Mouse (Mus musculus): ENCODE results near the gene Cfap298.
A peak's percentile ranks its signal among the peaks of the same experiment; 100 is the strongest.

Gene Cfap298

DNA sequence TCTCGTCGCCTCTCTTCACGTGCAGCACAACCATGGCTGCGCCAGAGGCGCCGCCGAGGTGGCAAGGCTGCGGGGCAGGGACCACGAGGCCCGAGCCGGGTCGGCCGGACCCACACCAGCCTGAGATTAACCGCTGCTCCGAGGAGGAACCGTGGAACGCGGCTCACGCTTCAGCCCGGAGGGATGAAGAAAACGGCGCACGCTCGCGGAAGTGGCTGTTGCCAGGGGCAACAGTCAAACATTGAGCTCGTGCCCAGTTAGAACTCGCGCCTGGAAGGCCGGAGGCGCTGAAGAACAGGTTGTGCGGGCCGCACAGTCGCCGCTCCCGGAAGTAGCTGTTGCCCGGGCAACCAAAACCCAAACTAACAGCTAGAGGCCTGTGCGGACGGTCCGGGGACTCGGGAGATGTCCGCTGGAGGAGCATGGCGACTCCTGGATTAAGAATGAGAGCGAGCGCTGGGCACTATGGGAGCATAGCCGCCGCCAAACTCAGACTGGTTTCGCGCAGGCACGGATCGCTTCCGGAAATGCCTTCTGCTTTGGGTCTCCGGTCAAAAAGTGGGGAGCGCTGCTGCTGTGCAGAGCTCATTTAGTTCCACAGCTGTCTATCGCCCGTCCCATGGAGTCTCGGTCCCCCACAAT, at the start of gene Cfap298:
Gene Cfap298 (minus strand): TSS at position 428 of the 642 bp plus-strand sequence.
- peak; percentile 99 for DNase-seq

DNA sequence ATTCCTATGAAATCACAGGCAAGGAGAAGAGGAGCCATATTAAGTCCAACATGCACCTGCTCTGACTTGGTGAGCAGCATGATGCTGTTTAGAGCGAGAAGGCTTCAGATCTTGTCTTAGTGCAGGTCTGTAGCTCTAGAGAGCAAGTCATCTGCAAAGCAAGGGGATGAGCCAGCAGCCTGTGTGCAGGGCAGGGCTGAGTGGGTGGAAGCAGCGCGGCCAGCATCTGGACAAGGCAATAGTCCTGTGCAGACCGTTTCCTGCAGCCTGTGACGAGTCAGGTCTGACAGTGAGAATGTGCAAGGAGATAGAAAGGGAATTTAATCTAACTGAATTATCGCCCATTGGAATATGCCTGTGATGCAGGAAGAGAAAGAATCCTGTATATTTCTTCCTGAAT, 36.1 kb upstream of the Cfap298 start:
- DNase-seq, result no peak

DNA sequence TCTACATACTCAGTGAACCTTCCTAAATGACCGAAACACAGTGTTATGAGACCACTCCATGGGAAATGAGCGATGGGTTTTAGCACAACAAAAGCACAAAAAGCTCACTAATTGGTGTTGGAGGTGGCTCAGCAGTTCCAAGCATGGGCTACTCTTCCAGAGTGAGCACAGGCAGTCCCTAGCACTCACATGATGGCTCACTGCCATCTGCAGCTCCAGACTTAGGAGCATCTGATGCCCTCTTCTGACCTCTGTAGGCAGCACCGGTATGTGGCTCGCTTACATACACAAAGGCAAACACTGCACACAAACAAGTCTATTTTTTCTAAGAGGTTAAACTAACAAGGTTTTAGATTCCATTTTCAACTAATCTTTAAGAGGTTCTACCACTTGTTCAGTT, 31.3 kb upstream of the Cfap298 start:
- DNase-seq, result no peak

DNA sequence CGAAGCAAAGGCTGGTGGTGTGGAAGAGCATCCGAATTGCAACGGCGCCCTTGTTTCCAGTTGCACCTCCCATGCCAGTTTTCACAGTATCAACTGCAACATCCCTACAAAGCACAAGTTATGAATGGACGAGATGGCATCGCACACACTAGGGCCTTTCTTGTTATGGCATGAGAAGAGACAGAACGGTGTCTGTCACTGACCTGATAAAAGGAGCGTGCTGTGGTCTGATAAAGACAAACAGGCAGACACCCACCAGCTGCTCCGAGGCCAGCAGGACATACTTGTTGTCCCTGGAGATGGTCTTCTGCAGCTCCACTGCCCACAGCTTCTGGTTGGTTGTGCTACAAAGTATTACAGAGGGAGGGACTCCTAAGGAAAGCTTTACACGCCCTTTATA, 29.4 kb upstream of the Cfap298 start:
- DNase-seq, result no peak

DNA sequence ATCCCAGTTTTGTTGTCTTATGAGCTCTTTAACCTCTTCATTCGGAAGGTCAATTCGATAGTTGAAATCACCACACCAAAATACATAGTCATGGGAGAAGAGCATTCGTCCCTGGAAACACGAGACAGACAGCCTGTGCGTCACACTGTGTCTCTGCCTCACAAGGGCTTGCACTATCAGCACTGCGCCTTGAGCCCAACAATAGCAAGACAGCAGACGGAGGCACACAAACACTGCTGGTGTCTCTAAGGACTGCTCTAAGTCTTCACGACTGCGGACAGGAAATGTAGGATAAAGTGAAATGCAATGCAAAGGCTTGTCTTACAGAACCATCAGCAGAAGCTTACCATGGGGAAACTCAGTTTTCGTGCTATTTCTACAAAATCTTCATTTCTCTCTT, 29.0 kb upstream of the Cfap298 start:
- no peak for DNase-seq

DNA sequence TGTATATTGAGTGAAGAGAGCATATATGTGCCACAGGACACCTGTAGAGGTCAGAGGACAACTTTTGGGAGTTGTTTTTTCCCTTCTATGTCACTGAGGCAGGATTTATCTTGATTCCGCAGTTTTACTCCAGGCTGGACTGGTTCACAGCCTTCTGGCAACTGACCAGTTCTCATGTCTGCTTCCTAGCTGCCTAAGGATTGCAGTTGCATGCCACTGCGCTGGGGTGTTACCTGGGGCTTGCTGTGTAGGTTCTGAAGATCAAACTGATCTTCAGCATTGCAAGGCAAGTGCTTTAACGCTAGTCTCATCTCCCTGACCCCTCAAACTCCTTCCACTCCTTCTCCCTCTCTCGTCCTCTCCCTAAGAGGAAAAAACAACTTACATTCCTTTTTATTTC, 28.3 kb upstream of the Cfap298 start:
- no peak for DNase-seq

DNA sequence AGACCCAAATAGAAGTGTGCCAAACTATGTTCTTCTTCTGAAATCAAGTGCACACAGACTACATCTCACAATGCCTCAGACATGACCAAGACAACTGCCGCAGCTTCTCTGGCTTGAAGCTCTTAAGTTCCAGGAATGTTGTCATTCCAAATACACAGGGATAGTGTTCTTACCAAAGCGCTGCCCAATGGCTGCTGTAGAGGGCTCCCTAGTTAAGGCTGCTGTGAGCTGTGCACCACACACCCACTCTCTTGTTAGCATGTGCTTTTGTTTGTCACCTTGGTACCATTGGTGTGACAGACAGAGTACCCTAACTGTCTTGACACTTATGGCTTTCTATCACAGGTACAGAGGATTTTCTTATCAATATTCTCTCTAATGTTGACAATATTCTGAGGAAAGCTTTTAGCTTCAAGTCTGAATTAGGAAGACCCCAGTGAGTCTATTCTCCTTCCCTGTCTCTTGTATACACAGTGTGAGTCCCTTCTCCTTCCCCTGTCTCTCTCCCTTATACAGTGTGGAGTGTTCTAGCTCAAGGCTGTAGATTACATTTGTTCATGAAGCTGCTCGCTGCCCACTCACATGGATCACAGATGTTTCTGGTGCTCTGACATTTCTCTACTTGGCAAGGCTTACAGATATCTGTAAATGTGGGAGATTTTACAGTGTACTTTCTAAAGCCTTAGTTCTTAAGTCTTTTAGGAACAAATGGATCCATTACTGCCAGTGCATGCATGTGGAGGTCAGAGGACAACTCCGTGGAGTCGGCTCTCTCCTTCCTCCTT, 23.6 kb upstream of the Cfap298 start:
- DNase-seq, result no peak

DNA sequence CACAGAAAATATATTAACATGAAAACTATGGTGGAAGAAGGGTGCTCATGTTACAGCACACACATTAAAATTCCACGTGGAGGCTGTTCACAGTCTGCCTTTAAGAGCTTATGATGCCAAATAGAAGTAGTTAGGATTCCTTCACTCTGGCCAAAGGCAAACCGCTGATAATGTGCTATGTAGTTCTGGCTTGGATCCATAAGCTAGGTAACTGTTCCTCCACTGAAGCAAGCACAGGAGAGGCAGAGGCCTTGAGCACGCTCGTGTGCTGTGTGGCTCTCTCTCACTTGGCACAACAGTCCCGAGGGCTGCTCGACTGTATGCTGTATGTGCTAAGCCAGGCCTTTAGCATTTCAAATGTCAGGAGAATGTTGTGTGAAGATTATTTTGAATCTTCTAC, 20.6 kb upstream of the Cfap298 start:
- no peak for DNase-seq

DNA sequence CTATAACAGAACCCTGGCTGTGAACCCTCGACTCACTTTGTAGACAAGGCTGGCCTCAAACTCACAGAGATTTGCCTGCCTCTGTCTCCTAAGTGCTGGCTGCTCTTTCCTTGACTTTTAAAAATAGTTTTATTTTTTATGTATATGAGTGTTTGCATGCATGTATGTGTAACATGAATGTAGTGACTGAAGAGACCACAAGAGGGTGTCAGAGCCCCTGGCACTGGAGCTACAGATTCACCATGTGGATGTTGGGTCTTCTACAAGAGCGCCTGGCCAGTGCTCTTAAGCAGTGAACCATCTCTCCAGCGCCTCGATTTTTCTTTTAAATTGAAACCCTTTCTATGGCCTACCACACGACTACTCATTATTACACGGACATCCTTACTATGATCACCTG, 18.9 kb upstream of the Cfap298 start:
- DNase-seq, result peak; percentile 31

DNA sequence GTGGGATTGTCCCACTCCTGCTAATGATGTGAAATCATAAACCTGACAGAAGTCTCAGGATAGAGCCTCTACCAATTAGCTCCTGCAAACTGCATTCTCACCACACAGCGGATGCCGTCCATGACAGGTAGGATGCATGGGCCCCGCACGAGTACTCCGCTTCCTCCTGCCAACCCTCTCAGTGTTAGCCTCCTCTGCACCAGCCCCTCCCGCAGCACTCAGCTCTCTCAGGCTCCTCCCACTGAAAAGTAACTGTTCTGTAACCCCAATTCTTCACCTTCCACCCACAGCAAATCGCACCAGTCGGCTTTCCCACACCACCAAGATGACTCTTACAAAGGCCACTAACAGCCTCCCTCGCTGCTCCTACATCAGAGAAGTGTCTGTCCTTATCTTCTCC, 18.2 kb upstream of the Cfap298 start:
- DNase-seq, result no peak

DNA sequence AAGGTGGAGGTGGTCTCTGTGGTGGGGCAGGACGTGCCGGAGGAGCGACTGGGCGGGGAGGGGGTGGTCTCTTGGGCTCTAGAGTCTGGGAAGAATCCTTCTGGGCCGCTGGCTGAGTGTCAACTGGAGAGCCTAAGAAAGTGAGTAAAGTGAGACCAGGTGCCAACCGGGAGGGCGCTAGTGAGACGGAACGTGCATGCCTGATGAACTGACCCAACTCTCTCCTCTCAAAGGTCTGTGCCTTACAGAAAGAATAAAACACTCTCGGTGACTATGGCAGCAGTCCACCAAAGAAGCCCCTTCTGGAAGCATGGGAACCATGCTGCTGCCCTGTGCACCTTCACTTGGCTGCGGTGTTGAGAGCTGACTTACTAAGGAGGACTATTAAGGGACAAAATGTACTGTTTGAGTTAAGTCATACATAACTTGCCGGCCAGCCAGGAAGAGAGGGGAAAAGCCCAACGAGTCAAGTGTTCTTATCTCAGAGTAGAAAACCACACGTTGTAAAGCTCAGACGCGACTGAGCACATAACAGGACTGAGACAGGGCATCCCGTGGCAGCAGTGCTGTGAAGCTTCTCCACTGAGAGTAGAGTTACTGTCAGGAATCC, 15.5 kb upstream of the Cfap298 start:
- no peak for DNase-seq

DNA sequence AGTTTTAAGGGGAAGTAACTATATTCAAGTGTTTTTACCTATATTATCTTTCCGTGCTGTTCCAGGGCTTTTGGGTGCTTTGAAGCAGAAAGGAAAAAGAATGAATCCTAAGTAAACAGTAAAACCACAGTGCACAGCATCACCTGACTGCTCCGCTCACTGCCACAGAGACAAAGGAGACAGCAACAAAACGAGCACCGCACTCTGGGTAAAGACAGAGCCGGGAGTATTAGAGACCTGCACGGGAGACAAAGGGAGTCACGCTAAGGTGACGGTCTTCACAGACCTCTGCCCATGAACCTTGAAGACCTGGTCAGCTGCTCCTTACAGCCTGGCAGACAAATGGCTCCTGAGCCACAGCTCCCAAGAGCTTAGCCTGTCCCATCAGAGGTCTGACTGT, 12.1 kb upstream of the Cfap298 start:
- no peak for DNase-seq

DNA sequence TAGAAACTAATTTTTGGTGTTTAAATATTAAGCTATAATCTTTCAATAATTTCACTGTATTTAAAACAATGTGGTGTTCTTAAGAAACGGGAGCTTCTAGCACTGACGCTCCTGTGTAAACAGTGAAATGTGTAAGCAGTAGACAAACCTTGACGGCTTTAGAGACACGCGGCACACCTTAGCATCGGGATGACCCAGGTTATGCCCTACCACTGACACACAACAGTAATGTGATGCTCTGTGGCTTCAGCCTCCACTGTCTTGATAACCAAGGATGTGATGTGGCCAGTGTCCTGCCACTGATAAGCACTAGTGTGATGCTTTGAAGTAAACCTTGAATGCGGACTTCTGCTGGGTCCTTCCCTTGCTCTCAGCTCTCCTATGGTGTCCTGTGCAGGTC, 6.3 kb upstream of the Cfap298 start:
- no peak for DNase-seq

DNA sequence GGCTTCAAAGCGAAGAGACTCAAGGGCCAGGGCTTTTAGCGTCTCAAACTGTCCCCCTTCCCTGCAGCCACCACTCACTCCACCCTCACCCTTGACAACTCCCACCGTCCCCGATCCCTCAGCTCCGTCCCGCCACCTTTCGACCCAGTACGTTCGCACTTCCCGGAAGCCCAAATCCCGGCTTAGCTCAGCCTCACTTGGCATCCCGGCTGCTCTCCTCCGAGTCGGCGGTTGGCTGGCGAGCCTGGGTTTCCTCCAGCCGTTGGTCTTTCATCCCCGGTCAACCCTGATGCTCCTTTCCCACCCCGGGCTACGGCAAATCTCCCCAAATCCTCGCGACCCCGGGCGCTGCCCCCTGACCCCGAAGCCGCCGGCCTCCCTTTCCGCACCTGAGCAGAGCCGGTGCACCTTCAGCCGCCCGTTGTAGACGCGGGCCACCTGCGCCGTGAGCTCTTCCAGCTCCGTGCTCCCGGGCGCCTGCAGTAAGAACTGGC, 674 bp downstream of the Cfap298 start:
- DNase-seq, result peak; percentile 78

DNA sequence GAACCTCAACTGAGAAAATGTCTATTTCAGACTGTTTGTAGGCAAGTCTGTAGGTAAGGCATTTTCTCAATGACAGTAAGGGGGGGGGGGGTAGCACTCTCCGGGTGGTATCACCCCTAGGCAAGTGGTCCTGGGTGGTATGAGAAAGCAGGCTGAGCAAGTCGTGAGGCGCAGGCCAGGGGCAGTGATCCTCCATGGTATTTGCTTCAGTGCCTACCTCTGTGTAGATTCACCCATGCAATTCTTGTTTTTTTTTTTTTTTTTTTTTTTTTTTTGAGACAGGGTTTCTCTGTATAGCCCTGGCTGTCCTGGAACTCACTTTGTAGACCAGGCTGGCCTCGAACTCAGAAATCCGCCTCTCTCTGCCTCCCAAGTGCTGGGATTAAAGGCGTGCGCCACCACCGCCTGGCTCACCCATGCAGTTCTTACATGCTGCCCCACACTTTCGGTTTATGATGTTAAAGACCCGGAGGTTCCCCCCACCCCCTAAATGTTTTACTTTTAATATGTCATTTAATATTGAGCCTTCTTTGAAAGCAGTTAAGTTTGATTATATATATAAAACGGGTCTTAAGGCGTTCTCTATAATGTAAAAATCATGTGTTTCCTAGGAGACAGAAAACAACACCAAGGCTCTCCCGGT, 1.3 kb downstream of the Cfap298 start:
- DNase-seq, result no peak

DNA sequence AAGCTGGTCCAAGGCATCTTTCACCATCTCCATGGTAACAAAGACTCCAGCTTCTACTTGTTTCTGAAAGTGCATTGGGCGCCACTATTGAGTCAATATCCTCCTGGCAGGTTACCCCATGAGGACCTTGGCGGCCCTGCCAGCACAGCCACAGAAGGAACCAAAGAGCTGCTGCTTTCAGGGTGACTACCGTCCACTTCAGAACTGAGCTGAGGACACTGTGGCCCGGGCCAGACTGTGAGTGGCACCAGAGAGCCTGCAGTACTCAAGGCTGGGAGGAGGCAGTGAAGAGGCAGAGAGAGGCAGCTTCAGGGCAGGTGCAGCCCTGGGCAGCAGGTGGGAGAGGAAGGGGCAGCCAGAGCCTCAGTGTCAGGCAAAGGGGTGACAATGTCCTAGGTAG, 7.5 kb downstream of the Cfap298 start:
- DNase-seq, result no peak

DNA sequence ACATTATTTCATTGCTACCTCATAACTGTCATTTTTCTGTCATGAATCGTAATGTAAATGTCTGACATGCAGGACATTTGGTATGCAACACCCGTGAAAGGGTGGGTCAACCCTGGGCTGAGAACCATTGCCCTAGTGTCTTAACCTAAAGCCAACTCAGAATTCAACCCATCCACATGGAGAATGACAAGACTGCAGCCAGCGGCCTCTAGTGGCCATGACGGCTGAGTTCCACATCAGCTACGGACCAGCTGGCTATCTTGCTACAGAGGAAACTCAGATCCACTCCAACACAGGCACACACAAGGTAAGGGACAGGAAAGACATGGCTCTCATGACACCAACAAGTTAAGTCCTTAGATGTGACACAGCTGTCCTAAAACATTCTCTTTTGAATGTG, 9.5 kb downstream of the Cfap298 start:
- DNase-seq, result peak; percentile 74

DNA sequence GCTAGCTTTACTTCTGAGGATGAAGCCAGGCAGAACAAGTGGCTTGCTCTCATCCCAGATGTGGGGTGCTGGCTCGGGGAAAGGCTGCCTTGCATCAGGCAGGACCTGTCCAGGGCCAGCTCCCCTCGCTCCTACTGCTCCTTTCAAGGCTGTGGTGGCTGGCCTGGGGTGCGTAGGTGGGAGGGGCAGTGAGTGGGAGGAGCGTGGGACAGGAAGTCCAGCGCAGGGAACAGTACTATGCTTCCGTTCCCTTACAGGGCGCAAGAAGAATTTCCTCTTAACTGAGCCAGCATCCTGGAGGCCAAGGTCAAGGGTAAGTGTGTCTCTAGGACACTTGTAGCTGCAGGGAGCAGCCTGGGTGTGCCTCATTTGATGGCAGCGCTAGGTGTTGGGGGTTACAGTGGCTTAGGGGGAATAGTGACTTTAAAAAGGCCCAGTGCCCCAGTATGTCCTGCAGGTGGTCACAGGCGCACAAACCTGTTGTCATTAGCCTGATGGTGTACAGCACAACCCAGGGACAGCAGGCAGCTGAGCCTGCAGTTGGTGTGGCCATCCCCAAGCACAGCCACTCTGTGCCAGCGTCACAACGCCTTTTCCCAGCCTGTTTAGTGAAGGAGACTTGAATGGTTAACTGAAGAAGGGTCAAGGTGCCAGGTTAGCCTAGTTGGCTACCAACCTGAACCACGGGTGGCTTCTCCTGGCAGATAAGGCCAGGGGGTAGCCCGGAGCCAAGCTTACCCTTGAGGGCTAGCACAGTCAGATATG, 10.1 kb downstream of the Cfap298 start:
- no peak for DNase-seq

DNA sequence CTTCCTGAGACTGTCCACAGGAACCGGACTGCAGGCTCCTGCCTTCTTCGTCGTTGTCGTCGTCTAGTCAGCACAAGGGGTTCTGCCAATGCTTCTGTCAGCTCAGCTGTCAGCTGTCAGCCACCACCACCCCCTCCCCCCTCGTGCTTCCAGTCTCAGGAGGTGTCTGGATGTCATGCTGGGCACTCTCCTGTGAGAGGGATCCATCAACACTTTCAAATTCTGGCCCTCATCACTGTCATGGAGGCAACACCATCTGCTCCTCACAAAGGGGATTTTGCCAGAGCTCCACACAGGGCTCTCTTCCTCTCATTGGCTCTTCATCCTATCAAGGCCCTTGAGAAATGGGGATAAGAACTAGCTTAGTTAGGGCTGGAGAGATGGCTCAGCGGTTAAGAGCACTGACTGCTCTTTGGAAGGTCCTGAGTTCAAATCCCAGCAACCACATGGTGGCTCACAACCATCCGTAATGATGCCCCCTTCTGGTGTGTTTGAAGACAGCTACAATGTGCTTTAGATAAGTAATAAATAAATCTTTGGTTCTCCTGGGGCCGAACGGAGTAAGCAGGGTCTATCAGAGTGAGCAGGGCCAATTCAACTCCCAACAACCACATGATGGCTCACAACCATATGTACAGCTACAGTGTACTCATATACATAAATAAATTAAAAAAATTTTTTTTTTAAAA, 13.3 kb downstream of the Cfap298 start:
- DNase-seq, result peak; percentile 53

DNA sequence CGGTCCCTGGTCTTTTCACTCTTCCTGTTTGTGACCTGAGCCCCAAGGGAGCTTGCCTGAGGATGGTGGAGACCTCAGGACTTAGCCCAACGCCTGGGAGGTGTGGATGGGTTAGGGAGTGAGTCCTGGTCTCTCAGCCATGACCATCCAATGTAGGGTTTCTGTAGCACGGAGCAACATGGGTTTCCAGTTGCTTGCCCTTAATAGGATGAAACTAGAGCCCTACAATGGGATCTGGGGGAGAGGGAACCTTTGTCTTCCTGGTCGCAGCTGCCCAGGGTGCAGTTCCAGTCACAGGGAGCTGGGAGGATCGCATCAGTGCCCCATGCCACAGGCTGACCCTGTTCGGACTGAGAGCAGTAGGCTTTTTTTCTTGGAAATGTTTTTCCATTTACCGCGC, 17.8 kb downstream of the Cfap298 start:
- no peak for DNase-seq

DNA sequence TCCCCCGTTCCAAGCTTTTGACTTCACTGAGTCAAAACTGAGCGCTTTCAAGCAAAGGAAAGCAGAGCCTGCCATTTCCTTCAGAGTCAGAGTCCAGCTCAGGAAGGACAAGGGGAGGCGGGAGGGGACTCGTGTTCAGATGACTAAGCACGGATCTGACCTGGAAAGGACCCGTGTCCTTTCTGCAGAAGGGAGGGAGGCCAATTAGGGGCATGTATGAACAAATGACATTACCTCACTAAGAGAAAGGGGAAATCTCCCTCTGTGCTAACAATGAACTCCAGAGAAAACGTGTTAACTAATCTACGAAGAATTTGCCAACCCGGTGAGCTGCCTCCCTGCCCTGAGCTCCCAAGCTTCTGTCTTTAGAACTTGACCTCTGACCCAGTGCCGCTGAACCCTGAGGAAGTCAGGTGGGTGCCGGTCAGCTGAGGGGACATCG, 18.9 kb downstream of the Cfap298 start:
- DNase-seq, result peak; percentile 72

DNA sequence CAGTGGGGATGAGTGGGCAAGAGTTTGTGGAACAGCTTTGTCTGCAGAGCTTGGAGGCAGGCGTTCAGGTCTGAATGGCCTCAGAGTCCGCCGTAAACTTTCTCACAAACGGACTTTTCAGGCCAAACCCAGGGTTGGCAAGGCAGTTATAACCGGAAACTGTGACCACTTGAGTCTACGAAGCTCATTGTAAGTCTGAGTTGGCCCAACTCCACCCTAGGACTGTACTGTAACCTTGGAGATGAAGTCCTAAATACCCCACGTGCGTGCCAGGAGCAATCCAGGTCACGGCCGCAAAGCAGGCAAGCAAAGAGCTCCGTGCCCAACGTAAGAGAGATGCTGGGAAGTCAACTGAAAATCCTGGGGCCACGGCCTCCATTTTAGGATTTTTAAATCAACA, 23.1 kb downstream of the Cfap298 start:
- DNase-seq, result no peak
